10 mouse cellular contexts compared by ENCODE assay signal in genomic region chr11:6567951-6568350, GRCm38 (mm10). TPM values are rescaled to one million over a fixed set of nuclear protein-coding genes. Genes with fewer than 3 reads are reported as not detected.
DNase-seq lines count a peak whose midpoint lies in the region; ATAC-seq and TF ChIP-seq lines count a peak whose summit lies in the region.
"Had no signal": no experiment of that assay in that cellular context is flagged by ENCODE, and none has a peak within 500 bp of the region (broad histone marks: within the 10 kb centered on the region; RNA-seq: fewer than 3 reads in every experiment).

No protein-coding gene starts in this region.

- intact Hi-C loops in heart, postnatal 10 days (cut with DNase I) = no loop called here

- ATAC-seq in heart, embryonic 15.5 days (replicated peaks; ENCODE audit: insufficient number of reproducible peaks, insufficient read depth, low FRiP score, low read depth) = 0 out of 2 replicates have a peak, but pooled peaks have one; percentile 47
- ATAC-seq in inflammation-experienced regulatory T-cells, adult 6 months = peak; percentile 82
- no peak; the same call in 1 of the 2 replicates for ATAC-seq in stomach, postnatal 0 days (ENCODE audit: low FRiP score, low TSS enrichment)
- ATAC-seq: intestine, embryonic 15.5 days; lung, postnatal 0 days had no signal

- DNase-seq in heart, postnatal 10 days = no peak
- DNase-seq in thymus, adult 2 months = no peak
- no peak for DNase-seq in thymus, postnatal 14 days
- no peak for DNase-seq in stomach, postnatal 0 days (ENCODE audit: low spot score)
- DNase-seq in thymus, postnatal 0 days (ENCODE audit: low spot score) = no peak
- no peak for DNase-seq in natural killer cell, adult 2 months (ENCODE audit: low spot score in 2 of 2)

- TF ChIP-seq EP300 in stomach, postnatal 0 days (optimal IDR thresholded peaks at IDR 0.05) = no peak

- H3K9ac ChIP-seq in heart, embryonic 15.5 days = no peak overlapping the region
- H3K9ac ChIP-seq in stomach, postnatal 0 days (ENCODE audit: low read length) = no peak overlapping the region
- H3K9ac ChIP-seq: intestine, embryonic 15.5 days had no signal

- no peak for TF ChIP-seq CTCF in thymus, adult 2 months (IDR thresholded peaks at IDR 0.05; ENCODE audit: borderline replicate concordance, control insufficient read depth, extremely low read depth, insufficient read depth, low read length, poor library complexity)
- TF ChIP-seq CTCF in stomach, postnatal 0 days (IDR thresholded peaks at IDR 0.05; ENCODE audit: low read depth) = no peak

- H3K4me3 ChIP-seq in heart, embryonic 15.5 days = no peak overlapping the region
- no peak overlapping the region for H3K4me3 ChIP-seq in thymus, adult 2 months (ENCODE audit: control insufficient read depth, insufficient read depth, low read length)
- H3K4me3 ChIP-seq in stomach, postnatal 0 days (ENCODE audit: low read depth, low read length) = no peak overlapping the region
- H3K4me3 ChIP-seq: intestine, embryonic 15.5 days had no signal

- 40% methylated on average over 8 of the region's 8 CpGs for WGBS in heart, embryonic 15.5 days
- WGBS in thymus, adult 2 months = 71% methylated on average over 8 of the region's 8 CpGs
- 81% methylated on average over 8 of the region's 8 CpGs for WGBS in stomach, postnatal 0 days

- H3K4me2 ChIP-seq in heart, embryonic 15.5 days = no peak overlapping the region
- H3K4me2 ChIP-seq in stomach, postnatal 0 days (replicated peaks; ENCODE audit: low read depth) = no peak overlapping the region

- no peak overlapping the region for H3K27ac ChIP-seq in heart, embryonic 15.5 days
- peak overlapping the region; percentile 27; the same call in 1 of the 2 replicates for H3K27ac ChIP-seq in thymus, adult 2 months (ENCODE audit: control insufficient read depth, insufficient read depth, low read length)
- peak overlapping the region; percentile 63 for H3K27ac ChIP-seq in stomach, postnatal 0 days (replicated peaks)
- H3K27ac ChIP-seq: intestine, embryonic 15.5 days had no signal

- 0 out of 2 replicates have a peak, but pooled peaks cover 3% of the 10 kb centered on the region for H3K36me3 ChIP-seq in heart, embryonic 15.5 days
- peaks cover 57% of the 10 kb centered on the region for H3K36me3 ChIP-seq in thymus, adult 2 months (ENCODE audit: control insufficient read depth, insufficient read depth, low read length)
- no peaks in the 10 kb centered on the region for H3K36me3 ChIP-seq in stomach, postnatal 0 days (ENCODE audit: control insufficient read depth, insufficient read depth, low read length)

- no peak for TF ChIP-seq POLR2A in thymus, adult 2 months (IDR thresholded peaks at IDR 0.05; ENCODE audit: control insufficient read depth, extremely low read depth, insufficient read depth, low read length, poor library complexity)

- no peaks in the 10 kb centered on the region for H3K27me3 ChIP-seq in heart, embryonic 15.5 days
- H3K27me3 ChIP-seq in thymus, adult 2 months (ENCODE audit: control insufficient read depth, insufficient read depth, low read length) = no peaks in the 10 kb centered on the region
- H3K27me3 ChIP-seq in stomach, postnatal 0 days (ENCODE audit: control insufficient read depth, insufficient read depth, low read length) = no peaks in the 10 kb centered on the region
- H3K27me3 ChIP-seq: intestine, embryonic 15.5 days had no signal

- H3K9me3 ChIP-seq in heart, embryonic 15.5 days (replicated peaks) = no peaks in the 10 kb centered on the region
- no peaks in the 10 kb centered on the region for H3K9me3 ChIP-seq in stomach, postnatal 0 days (ENCODE audit: control insufficient read depth, low read length)
- H3K9me3 ChIP-seq: intestine, embryonic 15.5 days had no signal

- H3K4me1 ChIP-seq in heart, embryonic 15.5 days (replicated peaks) = peaks cover 28% of the 10 kb centered on the region
- peaks cover 38% of the 10 kb centered on the region for H3K4me1 ChIP-seq in thymus, adult 2 months (replicated peaks; ENCODE audit: control insufficient read depth, insufficient read depth, low read length)
- H3K4me1 ChIP-seq in stomach, postnatal 0 days (replicated peaks; ENCODE audit: control insufficient read depth, insufficient read depth) = no peaks in the 10 kb centered on the region

RNA-seq across cellular contexts. Expression of gene Ccm2, which starts 21.3 kb away (rescaled TPM):
- polyA plus RNA-seq in heart, embryonic 15.5 days (2015; fragmentation: Nextera tagmentation; extraction: Ambion mirVana) = 44.7 and 68.9 TPM in 2 replicates
- 10 to 100 TPM; 28.3 to 29.6 TPM for total RNA-seq in heart, postnatal 10 days (2021)
- 450 and 470 TPM in 2 replicates for polyA plus RNA-seq in thymus, adult 2 months (2012; rRNA removed)
- 100 to 1,000 TPM in 2 of 3 experiments, 10 to 100 TPM in 1; 98.6 to 202 (median 183) TPM for polyA plus RNA-seq in inflammation-experienced regulatory T-cells, adult 6 months (2017; shearing (Covaris generic))
- 45.7 and 45.9 TPM in 2 replicates for polyA plus RNA-seq in stomach, postnatal 0 days (2015; fragmentation: Nextera tagmentation; extraction: Ambion mirVana)
- 189 and 190 TPM in 2 replicates for polyA plus RNA-seq in thymus, postnatal 0 days (2015; fragmentation: Nextera tagmentation; extraction: Ambion mirVana)

RNA-seq across cellular contexts. Expression of gene Nacad, which starts 37.9 kb away (rescaled TPM):
- 1.1 and 3.3 TPM in 2 replicates for polyA plus RNA-seq in heart, embryonic 15.5 days (2015; fragmentation: Nextera tagmentation; extraction: Ambion mirVana)
- 1 to 10 TPM in 1 of 2 experiments, under 1 TPM in 1; 0.60 to 1.1 TPM for total RNA-seq in heart, postnatal 10 days (2021)
- 0.33 and 0.36 TPM in 2 replicates for polyA plus RNA-seq in thymus, adult 2 months (2012; rRNA removed)
- not detected for polyA plus RNA-seq in inflammation-experienced regulatory T-cells, adult 6 months (2017; shearing (Covaris generic))
- 7.3 and 7.4 TPM in 2 replicates for polyA plus RNA-seq in stomach, postnatal 0 days (2015; fragmentation: Nextera tagmentation; extraction: Ambion mirVana)
- polyA plus RNA-seq in thymus, postnatal 0 days (2015; fragmentation: Nextera tagmentation; extraction: Ambion mirVana) = 0.26 and 0.33 TPM in 2 replicates

RNA-seq across cellular contexts. Expression of gene Myo1g, which starts 47.2 kb away (rescaled TPM):
- 1.2 and 4.9 TPM in 2 replicates for polyA plus RNA-seq in heart, embryonic 15.5 days (2015; fragmentation: Nextera tagmentation; extraction: Ambion mirVana)
- 1 to 10 TPM; 1.4 to 1.6 TPM for total RNA-seq in heart, postnatal 10 days (2021)
- 202 and 216 TPM in 2 replicates for polyA plus RNA-seq in thymus, adult 2 months (2012; rRNA removed)
- 100 to 1,000 TPM; 117 to 248 (median 132) TPM for polyA plus RNA-seq in inflammation-experienced regulatory T-cells, adult 6 months (2017; shearing (Covaris generic))
- 0.77 and 0.85 TPM in 2 replicates for polyA plus RNA-seq in stomach, postnatal 0 days (2015; fragmentation: Nextera tagmentation; extraction: Ambion mirVana)
- polyA plus RNA-seq in thymus, postnatal 0 days (2015; fragmentation: Nextera tagmentation; extraction: Ambion mirVana) = 50.6 and 53.8 TPM in 2 replicates

RNA-seq across cellular contexts. Expression of gene Tbrg4, which starts 57.9 kb away (rescaled TPM):
- polyA plus RNA-seq in heart, embryonic 15.5 days (2015; fragmentation: Nextera tagmentation; extraction: Ambion mirVana) = 38.8 and 48.5 TPM in 2 replicates
- total RNA-seq in heart, postnatal 10 days (2021) = 100 to 1,000 TPM; 103 to 106 TPM
- 190 and 191 TPM in 2 replicates for polyA plus RNA-seq in thymus, adult 2 months (2012; rRNA removed)
- 10 to 100 TPM; 29.0 to 32.2 (median 31.4) TPM for polyA plus RNA-seq in inflammation-experienced regulatory T-cells, adult 6 months (2017; shearing (Covaris generic))
- 29.3 and 31.2 TPM in 2 replicates for polyA plus RNA-seq in stomach, postnatal 0 days (2015; fragmentation: Nextera tagmentation; extraction: Ambion mirVana)
- polyA plus RNA-seq in thymus, postnatal 0 days (2015; fragmentation: Nextera tagmentation; extraction: Ambion mirVana) = 41.6 and 43.4 TPM in 2 replicates
